Mouse (Mus musculus) heart, adult 2 months (tissue): ENCODE results near the gene Serpina1b.
"Not testable (repeated sequence)": the region's sequence is repeated elsewhere in the genome, so short reads cannot be mapped to it uniquely, and the experiment has no call there.

Source experiments
- CTCF ChIP-seq: fragments of 200-600 bp; IDR thresholded peaks from 2 replicates; pipeline ENCODE4 v1.8.1; 2022; ENCODE audit warnings: antibody characterized with exemption, mild to moderate bottlenecking, moderate library complexity
- POLR2A ChIP-seq: fragments of 200-500 bp; IDR thresholded peaks from 2 replicates; pipeline ENCODE4 v1.6.1; 2011; ENCODE audit warnings: mild to moderate bottlenecking, low read depth, low read length, control low read depth; ENCODE audit not compliant: insufficient read depth

DNA sequence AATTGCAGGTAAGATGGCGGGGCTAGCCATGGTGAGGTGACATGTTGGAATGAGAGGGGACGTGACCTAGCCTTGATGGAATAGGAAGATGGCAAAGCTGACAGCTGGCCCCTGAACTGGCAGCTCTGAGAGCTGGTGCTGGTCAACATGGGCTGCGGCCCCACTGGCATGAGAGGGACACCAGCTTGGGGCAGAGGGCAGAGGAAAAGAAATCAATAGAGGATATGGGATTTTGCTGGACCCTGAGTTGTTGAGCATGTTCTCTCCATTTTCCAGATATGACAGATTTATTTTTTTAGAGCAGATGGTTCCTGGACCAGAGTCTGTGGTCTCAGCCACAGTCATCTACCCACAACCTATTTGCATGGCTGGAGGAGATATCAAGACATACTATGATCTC is 67.1 kb downstream of the Serpina1b start:
- TF ChIP-seq CTCF, POLR2A: not testable (repeated sequence)
